Mouse (Mus musculus) Muller cell, postnatal 12 days (primary cell): ENCODE measurements at regions not wholly inside any gene's neighbourhood (a gene's known extent, or its start where the extent isn't known, plus 50 kb on each side); places are given as distances from the start of the nearest gene placed in this dataset.

ENCODE experiments used
- DNase-seq: peaks from one replicate; pipeline ENCODE4 v3.0.0-alpha.2; 2015; ENCODE audit errors: inconsistent ontology term

GRCm38 (mm10) chr7:77988177-77988576 is 749.6 kb downstream of the Ntrk3 start:
- DNase-seq: no peak

GRCm38 (mm10) chr7:77966658-77967057 is 771.2 kb downstream of the Ntrk3 start:
- DNase-seq: peak; percentile 66

GRCm38 (mm10) chr7:77933366-77933765 is 804.4 kb downstream of the Ntrk3 start:
- DNase-seq: peak; percentile 61

GRCm38 (mm10) chr7:77928479-77929467 is 809.0 kb downstream of the Ntrk3 start:
- peak; percentile 20 for DNase-seq

- no peak for DNase-seq
These were observed 838.6 kb downstream of the Ntrk3 start for GRCm38 (mm10) chr7:77899231-77899630.

GRCm38 (mm10) chr7:77888543-77888942 is 849.3 kb downstream of the Ntrk3 start:
- peak; percentile 69 for DNase-seq

- DNase-seq: no peak
These were observed 855.0 kb downstream of the Ntrk3 start for GRCm38 (mm10) chr7:77882605-77883354.

- DNase-seq: no peak
These were observed 870.3 kb downstream of the Ntrk3 start for GRCm38 (mm10) chr7:77867518-77867917.

GRCm38 (mm10) chr7:77861841-77862240 is 876.0 kb downstream of the Ntrk3 start:
- DNase-seq: no peak

GRCm38 (mm10) chr7:77858436-77858835 is 879.4 kb downstream of the Ntrk3 start:
- no peak for DNase-seq

GRCm38 (mm10) chr7:77857979-77858378 is 879.8 kb downstream of the Ntrk3 start:
- no peak for DNase-seq

GRCm38 (mm10) chr7:77855653-77856239 is 882.1 kb downstream of the Ntrk3 start:
- no peak for DNase-seq

- DNase-seq: no peak
These were observed 882.7 kb downstream of the Ntrk3 start for GRCm38 (mm10) chr7:77855077-77855476.

- no peak for DNase-seq
These were observed 913.4 kb downstream of the Ntrk3 start for GRCm38 (mm10) chr7:77824261-77824959.

- DNase-seq: no peak
These were observed 925.5 kb downstream of the Ntrk3 start for GRCm38 (mm10) chr7:77812052-77812903.

GRCm38 (mm10) chr7:77786801-77787200 is 951.0 kb downstream of the Ntrk3 start:
- DNase-seq: peak; percentile 97

GRCm38 (mm10) chr7:77771711-77772449 is 965.9 kb downstream of the Ntrk3 start:
- peak; percentile 73 for DNase-seq

GRCm38 (mm10) chr7:77738996-77739765 is 998.6 kb downstream of the Ntrk3 start:
- DNase-seq: no peak
